Mouse (Mus musculus): ENCODE measurements around the gene Igfbp3. TPM values are rescaled to one million over a fixed set of nuclear protein-coding genes. Genes with fewer than 3 reads are reported as not detected.

Igfbp3 gene
- total RNA-seq, 2 experiments from 2014 or later = 12.6 to 13.3 TPM

DNA sequence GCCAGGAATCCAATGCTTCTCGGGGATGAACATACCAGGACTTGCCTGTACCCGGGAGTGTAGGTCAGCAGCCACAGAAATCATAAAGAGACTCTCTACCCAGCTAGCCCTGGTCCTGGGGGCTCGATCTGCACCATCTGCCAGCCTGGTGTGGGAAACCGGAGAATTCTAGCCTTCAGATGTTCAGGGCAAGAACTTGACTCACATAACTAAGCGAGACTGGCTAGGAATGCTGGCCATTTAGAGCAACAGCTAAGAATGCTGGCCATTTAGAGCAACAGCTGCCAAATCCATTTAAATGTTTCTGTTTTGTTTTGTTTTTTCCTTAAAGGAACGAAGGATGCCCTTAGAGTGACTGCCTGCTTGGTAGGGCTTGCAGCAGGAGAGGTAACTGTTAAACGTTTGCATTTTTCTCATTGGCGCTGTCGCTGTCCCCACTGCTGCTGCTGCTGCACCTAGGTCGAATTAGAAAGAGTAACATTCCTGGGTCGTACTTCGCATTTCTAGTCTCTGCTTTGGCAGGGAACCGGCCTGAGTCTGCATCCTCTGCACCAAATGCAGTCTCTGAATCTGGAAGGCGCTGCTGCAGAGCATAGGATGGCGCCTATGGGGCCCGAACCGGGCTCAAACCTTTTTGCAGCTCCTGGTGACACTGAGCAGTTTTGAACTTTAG lies 1.5 kb downstream of the Igfbp3 start:
- no peak for DNase-seq (ENCODE audit: low spot score in 2 of 2)

DNA sequence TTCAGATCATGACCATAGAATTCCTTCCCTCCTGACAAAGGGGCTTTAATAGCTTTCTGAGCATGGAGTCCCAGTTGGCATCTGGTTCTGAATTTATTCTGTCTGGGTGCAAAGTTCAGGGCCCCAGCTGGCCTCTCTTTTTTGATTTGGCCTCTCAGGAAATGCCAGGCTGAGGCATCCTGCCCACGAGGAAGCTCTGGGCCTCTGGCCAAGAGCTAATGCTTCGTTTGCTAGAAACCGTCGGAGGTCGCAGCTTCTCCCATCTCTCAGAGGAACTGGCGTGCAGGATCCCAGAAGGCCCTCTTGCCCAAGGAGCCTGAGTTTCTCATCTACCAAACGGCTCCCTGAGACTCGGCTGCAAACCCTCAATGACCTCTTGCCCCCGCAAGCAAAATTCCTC lies 2.5 kb downstream of the Igfbp3 start:
- DNase-seq (ENCODE audit: low spot score in 2 of 2) = no peak

DNA sequence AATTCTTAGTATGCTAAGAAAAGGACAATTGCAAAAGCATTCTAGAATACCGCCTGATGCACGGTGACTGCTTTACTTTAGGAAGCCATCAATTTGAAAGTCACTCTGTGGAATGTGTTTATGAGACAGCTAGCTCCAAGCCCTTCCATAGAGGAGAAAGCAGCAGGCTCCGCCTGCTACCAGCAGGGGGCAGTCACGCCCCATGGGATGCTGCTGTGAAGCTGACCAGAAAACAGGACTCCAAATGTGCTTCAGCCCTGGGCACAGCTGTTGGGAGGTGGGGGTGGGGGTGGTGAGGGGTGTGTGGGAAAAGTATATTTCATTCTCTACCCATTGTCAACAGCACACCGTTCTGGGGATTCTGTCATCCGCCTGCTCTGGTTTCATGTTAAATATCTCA lies 3.4 kb downstream of the Igfbp3 start:
- peak; percentile 66 to 80 for DNase-seq (ENCODE audit: low spot score in 2 of 2)

DNA sequence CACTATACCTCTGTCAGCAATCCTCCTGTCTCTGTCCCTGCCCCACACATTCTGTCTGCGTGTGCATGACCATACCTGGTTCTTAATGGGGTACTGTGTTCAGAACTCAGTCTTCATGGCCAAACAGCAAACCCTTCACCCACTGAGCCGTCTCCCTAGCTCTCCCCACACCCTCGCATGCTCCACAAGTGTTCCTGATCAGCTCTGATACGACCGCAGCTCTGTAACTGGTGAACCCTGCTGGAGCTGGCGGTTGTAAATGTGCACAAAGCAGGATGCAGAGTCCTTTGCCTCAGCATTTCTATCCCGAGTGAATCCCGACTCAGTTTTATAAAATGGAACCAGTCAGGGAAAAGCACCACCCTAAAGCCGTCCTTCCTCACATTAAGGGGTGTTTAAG lies 9.9 kb downstream of the Igfbp3 start:
- DNase-seq (ENCODE audit: low spot score in 2 of 2) = no peak

DNA sequence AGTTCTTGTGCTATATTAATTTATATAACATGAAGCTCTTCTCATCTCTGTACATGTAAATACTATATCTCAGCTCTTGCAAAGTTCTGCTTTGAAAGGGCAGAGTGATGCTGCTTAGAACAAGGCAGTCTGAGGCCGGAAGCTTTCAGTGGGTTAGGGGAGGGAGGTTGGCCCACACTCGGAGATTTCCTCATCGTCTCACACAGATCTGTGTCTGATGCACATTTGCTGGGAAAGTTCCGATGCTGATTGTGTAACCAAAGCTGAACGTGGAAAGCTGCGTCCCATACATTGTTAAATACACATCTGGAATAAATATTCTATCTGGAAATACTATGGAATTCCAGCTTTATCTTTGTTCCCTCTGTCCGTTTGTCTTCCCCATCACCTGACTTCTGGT lies 11.5 kb downstream of the Igfbp3 start:
- DNase-seq (ENCODE audit: low spot score in 2 of 2) = no peak

DNA sequence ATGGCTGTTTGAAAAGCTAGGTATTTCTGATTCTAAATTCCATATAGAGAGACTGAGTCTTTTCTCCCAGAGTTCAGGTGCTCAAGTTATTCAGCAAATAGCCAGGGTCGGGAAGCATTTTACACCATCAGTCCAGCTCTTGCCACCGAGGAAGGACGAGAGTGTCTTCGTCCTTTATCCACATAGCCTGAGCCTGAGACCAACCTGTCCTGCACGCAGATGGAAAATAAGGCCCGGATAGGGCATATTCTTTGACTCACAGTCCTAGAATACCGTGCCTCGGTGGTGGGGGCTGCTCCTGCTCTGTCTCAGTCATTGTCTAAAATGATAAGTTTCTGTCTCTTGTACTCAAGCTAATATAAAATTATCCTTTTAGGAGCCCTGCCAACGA lies 13.3 kb downstream of the Igfbp3 start:
- DNase-seq (ENCODE audit: low spot score in 2 of 2) = no peak

DNA sequence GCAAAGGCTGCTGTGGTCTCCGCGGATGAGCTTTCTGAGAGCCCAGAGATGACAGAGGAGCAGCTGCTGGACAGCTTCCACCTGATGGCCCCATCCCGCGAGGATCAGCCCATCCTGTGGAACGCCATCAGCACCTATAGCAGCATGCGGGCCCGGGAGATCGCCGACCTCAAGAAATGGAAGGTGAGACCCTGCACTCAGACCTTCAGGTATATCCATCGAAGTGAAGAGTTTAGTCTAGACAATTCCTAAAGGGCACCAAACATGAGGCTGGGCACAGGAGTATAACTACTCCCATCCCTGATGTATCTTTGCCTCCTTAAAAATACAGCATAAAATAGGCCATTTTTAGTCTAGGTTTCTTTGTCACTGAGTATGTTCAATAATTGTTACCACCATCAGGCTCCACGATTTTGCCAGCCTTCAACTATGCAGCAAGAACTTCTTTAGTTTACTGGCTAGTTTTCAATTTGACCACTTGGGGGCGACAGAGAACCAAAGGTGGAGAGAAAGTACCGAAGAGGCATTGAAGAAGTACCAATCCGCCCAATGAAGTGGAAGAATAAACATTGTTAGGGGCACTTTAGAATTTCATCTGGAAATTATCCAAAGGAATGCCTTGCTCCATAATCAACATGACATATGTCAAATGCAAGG lies 13.9 kb downstream of the Igfbp3 start:
- peak in 1 of 2 experiments; percentile 60 for DNase-seq (ENCODE audit: low spot score in 2 of 2)

DNA sequence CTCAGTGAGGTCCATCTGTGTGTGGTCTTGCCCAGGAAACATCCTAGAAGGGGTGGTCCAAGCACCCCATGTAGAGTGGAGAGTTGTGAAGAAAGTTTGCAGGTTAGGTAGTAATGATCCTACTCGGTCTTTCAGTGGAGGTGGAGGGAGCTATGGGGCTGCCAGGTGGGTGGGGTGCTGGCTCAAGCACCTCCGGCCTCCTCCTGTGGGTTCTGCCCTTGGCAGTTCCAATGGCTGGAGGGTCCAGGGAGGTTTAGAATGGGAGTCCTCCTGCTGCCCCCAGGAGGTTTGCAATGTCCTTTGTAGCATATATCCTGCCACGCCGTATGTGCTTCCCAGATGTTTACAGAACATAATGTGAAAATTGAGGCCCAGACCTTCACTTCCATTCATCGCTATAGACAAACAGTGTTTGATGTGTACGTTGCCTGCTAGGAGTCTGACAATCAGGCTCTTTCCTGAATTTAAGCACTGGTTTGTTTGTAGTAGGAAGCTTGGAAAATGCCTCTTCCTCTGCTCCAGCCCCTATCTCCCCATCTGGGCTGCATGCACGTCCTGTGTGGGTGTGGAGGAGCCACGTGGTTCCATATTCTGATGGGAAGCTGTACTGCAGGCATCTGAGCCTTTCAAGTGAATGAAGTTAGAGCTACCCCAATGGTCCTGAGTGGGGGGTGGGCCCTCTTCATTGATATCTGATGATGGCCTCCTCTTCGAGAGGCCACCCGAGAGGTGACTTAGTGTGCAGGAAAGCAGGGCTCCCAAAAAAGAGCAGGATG lies 15.1 kb downstream of the Igfbp3 start:
- DNase-seq (ENCODE audit: low spot score in 2 of 2) = no peak

DNA sequence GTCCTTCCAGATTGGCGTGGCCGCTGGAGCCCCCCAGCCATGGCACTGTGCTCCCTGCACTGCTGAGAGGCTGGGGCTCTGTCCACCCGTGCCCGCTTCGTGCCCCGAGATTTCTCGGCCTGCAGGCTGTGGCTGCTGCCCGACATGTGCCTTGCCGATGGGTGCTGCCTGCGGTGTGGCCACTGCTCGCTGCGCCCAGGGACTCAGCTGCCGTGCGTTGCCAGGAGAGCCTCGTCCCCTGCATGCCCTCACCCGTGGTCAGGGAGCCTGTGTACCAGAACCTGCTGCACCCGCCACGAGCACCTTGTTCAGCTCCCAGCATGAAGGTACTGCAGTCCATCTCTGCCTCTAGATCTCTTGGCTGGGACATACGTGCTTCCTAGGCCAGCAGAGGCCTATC lies 15.7 kb downstream of the Igfbp3 start:
- DNase-seq (ENCODE audit: low spot score in 2 of 2) = no peak

DNA sequence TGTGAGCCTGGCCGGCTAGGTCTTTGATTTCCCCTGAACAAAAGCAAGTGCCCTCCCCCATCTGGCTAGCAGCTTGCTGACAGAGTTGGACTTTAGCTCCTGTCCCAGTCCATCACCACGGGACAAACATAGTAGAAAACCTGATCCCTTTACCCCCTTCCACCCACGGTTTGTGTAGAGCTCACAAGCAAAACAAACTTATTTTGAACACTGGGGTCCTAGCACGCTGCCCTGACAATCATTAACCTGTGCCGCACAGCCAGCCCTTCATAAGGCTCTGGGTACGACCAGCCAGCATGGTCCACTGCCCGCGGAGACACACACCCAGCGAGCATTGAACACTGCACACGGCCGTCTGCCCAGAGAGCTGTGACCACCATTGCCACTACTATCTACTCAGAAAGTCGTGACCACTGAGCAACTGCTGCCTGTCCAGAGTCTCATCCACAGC lies 16.2 kb downstream of the Igfbp3 start, which contains the start of gene Igfbp1:
Igfbp1 (plus strand) TSS at position 292 of the 451 bp plus-strand sequence.
- DNase-seq (ENCODE audit: low spot score in 2 of 2) = no peak

DNA sequence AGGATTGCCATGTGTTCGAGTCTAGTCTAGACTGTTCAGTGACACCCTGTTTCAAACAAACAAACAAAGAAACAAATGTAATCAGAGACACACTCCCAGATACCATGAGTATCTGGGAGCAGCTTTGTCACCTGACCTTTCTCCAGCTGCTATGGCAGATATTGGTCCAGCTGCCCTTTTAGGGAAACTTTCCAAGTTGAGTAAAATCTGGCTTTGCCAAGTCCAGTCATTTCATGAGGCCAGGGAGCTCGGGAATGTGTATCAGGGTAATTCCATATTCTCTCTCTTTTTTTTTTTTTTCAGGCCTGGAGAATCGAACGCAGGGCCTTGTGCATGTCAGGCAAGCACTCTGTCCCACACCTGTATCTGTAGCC lies 18.4 kb downstream of the Igfbp3 start:
- no peak for DNase-seq (ENCODE audit: low spot score in 2 of 2)

DNA sequence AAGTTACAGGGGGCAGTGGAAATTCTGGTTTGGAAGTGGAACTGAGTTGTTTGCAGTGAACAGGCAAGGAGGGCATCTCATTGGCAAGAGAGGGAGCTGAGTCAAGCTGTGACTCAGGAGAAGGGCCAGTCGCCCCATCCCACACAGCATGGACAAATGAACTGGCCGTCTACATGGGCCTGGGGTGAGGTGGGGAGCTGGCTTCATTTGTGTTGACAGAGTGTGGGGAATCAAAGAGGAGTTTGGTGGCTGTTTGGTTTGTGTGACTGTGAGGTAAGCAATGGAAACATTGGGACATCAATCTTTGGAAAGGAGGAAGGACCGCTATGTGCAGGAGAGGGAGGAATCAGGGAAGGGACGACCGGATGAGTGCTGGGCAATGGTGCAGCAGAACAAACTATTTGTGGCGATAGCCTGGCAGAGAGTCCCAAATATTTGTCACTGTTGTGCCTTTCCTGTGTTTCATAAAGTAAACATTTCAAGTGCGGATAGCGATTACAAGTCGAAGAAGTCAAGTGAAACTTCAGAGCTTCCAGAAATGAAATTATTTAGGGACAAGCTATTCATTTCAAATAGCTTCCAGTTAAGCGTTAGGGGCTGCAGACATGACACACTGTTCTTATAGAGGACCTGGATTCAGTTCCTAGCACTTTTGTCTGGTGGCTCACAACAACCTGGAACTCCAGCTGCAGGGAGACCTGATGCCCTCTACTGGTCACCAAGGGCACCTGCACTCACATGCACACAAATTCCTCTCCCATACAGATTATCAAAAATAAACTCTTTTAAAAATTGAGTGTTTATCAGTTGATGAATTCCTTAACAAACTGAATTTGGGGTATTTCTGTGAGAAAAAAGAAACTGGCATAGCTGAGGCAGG lies 19.1 kb downstream of the Igfbp3 start:
- DNase-seq (ENCODE audit: low spot score in 2 of 2) = no peak

DNA sequence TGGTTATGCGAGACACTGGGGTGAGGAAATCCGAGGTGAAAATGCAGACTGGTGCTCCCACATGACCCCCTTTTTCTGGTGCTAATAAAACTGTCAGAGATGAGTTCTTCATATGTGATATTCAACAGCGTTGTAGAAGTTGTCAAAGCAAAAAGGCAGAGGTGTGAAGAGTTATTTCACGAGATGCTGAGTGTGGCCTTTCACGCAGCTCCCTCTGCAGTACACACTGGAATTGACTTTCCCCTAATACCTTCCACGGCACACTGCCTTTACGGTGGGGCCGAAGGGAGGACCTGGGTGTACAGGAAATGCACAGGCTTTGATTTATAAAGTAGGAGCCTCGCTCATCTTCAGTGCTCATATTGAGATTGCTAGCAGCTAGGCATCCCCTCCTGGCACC lies 20.6 kb downstream of the Igfbp3 start:
- DNase-seq (ENCODE audit: low spot score in 2 of 2) = no peak

DNA sequence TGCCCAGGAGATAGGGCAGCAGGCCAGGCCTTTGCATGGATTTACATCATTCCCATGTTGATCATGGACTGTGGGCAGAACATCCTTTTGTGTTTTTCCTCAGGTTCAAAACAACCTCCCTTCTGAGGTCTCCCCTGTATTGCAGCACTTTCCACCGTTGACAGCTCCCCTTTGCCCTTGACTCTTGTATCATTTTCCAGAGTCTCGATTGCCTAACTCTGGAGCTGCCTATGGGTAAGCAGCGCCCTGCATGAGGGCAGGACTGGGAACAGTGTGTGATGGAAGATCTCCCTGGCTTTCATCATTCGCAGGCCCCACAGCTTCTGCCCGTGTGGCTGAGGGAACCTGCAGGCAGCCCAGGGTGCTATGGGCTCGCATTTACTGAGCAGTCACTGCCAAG lies 21.0 kb downstream of the Igfbp3 start:
- no peak for DNase-seq (ENCODE audit: low spot score in 2 of 2)

DNA sequence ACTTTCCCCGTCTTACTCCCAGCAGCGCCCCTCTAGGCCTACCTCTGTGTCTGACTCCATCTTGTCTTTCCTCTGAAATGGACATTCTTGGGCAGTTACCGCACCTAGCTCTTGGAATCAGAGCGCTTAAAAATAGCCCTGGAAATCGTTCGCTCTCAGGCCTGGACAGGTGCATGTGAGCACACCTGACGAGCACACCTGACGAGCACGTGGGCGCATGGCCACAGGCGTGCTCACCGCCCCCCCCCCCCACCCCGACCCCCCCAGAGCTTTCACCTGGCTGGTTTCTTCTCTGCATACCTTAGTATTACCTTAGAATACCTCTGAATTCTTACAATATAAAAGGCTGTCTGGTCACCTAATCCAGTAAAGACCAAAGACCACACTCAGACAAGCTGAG lies 25.3 kb downstream of the Igfbp3 start, which contains the start of gene Gm11985:
Gm11985 (minus strand) TSS at position 101 of the 400 bp plus-strand sequence.
- DNase-seq (ENCODE audit: low spot score in 2 of 2) = no peak

DNA sequence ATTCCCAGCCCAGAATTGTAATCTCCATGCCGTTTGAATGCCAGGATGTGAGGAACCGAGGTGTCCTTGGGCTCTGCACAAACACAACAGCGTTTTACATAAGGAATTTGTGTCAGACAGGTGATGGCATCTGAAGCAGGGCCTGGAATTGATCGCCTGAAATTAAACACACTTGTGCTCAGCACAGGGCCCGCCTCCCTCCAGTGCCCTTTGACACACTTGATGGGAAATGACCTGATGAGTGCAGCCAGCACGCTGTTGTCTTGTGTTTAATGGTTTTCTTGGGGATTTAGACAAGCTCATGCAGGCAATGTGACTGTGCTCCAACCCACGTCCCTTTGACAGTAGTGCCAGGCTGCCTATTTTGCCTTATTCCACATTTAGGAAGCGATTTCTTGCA lies 26.3 kb downstream of the Igfbp3 start:
- DNase-seq (ENCODE audit: low spot score in 2 of 2) = no peak

DNA sequence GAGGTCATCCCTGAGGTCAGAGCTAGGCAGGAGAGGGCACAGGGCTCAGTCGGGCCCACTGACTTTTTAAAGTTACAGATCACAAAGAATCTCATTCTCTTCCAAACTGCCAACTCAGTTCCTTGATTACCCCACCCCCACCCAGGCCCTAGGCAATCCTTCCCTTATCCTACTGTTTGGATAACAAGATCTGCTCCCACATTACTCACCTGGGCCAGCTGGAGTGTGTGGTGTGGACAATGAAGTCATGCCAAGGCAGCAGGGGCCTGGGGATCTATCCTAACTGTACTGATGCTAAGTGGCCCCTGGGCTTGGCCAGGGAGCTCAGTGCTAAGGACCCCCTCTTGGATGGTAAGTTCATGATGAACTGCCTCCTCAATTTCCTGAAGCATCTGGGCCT lies 29.3 kb downstream of the Igfbp3 start:
- no peak for DNase-seq (ENCODE audit: low spot score in 2 of 2)

DNA sequence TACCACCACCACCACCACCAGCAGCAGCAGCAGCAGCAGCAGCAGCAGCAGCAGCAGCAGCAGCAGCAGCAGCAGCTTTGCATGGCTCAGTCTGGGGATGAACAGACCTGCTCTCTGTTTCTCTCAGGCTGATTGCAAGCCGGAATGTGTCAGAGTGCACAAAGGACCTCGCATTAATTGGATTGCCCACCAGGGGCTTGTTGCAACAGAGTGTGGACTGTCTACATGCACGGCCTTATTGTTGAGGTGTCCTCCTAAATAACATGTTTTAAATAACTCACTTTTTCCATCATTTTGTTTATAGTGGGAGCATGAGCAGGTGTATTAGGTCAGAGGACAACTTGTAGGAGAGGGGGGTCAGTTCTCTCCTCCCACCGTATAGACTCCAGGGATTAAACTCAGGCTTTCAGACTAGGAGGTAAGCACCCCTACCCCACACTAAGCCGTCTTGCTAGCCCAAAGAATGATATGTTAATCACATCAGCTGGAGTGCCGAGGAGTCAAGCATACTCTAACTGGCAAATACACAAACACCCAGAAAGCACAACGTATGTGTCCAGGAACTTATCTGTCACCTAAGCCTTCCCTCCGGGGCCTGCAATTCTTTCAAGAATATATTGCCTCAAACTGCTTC lies 31.2 kb downstream of the Igfbp3 start:
- no peak for DNase-seq (ENCODE audit: low spot score in 2 of 2)

DNA sequence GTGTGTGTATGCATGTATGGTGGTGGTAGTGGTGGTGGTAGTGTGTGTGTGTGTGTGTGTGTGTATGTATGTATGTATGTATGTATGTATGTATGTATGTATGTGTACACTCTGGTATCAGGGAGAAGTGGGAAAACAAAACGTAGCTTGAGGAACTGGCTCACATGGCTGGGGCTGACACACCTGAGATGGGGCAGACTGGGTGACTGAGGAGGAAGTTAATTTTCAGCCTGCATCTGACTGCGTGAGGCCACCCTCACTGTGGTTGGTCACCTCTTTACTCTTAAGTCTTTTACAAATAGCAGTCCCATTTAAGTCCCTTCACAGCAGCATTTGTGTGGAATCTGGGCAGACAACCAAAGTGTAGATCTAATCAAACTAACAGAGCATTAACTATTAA lies 34.4 kb downstream of the Igfbp3 start:
- DNase-seq (ENCODE audit: low spot score in 2 of 2) = no peak

DNA sequence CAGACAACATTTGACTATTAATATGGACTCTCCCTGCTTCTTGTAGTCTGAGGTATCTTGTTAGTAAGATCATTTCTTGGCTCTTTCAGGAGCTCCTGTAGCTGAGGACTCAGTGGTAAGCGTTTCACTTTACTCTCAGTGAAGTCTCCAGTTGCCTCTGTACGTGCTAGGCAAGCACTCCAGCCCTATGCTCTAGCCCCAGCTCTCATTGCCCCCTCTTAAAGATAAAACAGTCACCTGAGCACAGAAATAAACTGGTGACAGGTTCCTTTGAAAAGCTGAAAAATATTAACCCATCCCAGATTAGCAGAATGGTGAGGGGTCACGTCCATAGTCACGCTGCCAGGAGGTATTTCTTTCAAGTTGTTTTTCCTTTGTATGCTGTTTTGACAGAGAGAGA lies 35.0 kb downstream of the Igfbp3 start:
- DNase-seq (ENCODE audit: low spot score in 2 of 2) = no peak

DNA sequence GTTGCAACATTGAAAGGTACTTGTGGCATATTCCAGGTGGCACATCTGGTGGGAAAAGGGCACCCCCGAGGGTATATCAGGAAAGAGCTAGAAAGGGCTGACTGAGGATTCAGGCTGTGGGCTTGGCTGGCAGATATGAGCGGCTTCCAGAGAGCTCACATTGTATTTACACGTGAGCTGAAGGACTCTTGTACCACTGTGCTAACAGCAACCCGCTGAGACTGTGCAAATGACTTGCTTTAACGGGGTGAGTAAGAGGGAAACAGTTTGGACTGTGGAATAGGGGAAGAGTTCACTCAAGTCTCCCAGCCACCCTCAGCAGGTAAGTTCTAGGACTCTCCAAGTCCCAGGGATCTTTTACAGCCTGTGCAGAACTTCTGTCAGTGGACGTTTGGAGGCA lies 40.1 kb downstream of the Igfbp3 start:
- DNase-seq (ENCODE audit: low spot score in 2 of 2) = no peak
